Mouse (Mus musculus) liver, adult 2 months (tissue): ENCODE data around the gene Nid2. TPM values are rescaled to one million over a fixed set of nuclear protein-coding genes. Genes with fewer than 3 reads are reported as not detected.

ENCODE experiments used
- DNase-seq: peaks from one replicate; pipeline ENCODE4 v3.0.0-alpha.2; 2011; ENCODE audit warnings: low read depth, low spot score; ENCODE audit errors: extremely low read depth
- H3K27ac ChIP-seq: fragments of 200-500 bp; replicated peaks from 2 replicates; pipeline ENCODE4 v1.5.1; 2012; ENCODE audit warnings: low read depth, mild to moderate bottlenecking, control low read depth, inconsistent platforms, low read length; ENCODE audit not compliant: insufficient read depth
- H3K27me3 ChIP-seq: fragments of 200-500 bp; 2 replicates; pipeline ENCODE4 v1.6.1; 2012; ENCODE audit warnings: mild to moderate bottlenecking, moderate library complexity, low read length, inconsistent platforms; ENCODE audit not compliant: control insufficient read depth, insufficient read depth
- H3K36me3 ChIP-seq: fragments of 200-500 bp; 2 replicates; pipeline ENCODE4 v1.6.1; 2012; ENCODE audit warnings: low read length, inconsistent platforms; ENCODE audit not compliant: control insufficient read depth, insufficient read depth
- H3K4me1 ChIP-seq: fragments of 200-500 bp; 2 replicates; pipeline ENCODE4 v1.6.1; 2011; ENCODE audit warnings: low read length; ENCODE audit not compliant: control insufficient read depth, insufficient read depth
- H3K4me3 ChIP-seq: fragments of 200-500 bp; 2 replicates; pipeline ENCODE4 v1.5.1; 2011; ENCODE audit warnings: low read depth, mild to moderate bottlenecking, control low read depth, low read length, moderate library complexity; ENCODE audit not compliant: insufficient read depth
- H3K79me2 ChIP-seq: fragments of 200-500 bp; 2 replicates; pipeline ENCODE4 v1.6.1; 2012; ENCODE audit warnings: inconsistent platforms, mild to moderate bottlenecking, low read length, moderate library complexity; ENCODE audit not compliant: control insufficient read depth, insufficient read depth
- H3K9ac ChIP-seq: fragments of 200-500 bp; 2 replicates; pipeline ENCODE4 v1.6.1; 2012; ENCODE audit warnings: low read depth, mild to moderate bottlenecking, control low read depth, inconsistent platforms, low read length
- CTCF ChIP-seq: fragments of 200-500 bp; IDR thresholded peaks from 2 replicates; pipeline ENCODE4 v1.5.1; 2011; ENCODE audit warnings: low read depth, low read length, control low read depth
- POLR2A ChIP-seq: fragments of 200-500 bp; IDR thresholded peaks from 2 replicates; pipeline ENCODE4 v1.6.1; 2011; ENCODE audit warnings: low read length, control low read depth; ENCODE audit not compliant: insufficient read depth; ENCODE audit errors: extremely low read depth
- WGBS: fragments of 180-500 bp; shearing (Covaris S2); methylation state at CpG from one replicate; pipeline ENCODE4 v1.1.7; 2018; 5-methylcytosine and 5-hydroxymethylcytosine counted together
- polyA plus RNA-seq: library from polyadenylated mRNA; depleted of rRNA; stranded (reverse); fragments of >200 nt; gene quantifications from 2 replicates; pipeline ENCODE4 v1.2.3, GENCODE M21; 2012; rRNA removed
- total RNA-seq: library from RNA; depleted of rRNA; stranded (reverse); fragments of >200 nt; gene quantifications from 2 replicates; pipeline ENCODE4 v1.2.3, GENCODE M21; 2014; rRNA removed

Nid2 gene
- total and polyA plus RNA-seq, 2 experiments = 2.3 to 6.0 TPM

DNA sequence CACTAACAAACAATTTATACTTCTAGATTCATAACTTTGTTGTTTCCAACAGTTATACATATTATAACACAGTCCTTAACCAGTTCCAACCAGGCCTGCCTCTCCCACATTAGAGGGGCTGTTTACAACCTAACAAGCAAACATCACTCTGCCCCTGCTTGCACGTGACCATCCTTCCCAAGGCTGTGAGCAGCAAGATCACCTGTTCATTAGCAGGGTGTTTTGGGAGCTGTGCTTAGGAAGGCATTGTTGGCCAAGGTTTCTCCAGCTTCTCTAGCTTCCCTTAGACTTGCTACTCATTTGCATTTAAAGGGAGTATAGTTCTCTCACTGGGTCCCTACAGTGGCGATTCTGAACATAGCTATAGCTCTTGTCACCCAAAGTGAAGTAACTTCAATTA, 107.2 kb downstream of the Nid2 start:
- 87% methylated on average over 2 of the region's 2 CpGs for WGBS
- no peak for DNase-seq
- H3K4me3 ChIP-seq = no peak overlapping the region

DNA sequence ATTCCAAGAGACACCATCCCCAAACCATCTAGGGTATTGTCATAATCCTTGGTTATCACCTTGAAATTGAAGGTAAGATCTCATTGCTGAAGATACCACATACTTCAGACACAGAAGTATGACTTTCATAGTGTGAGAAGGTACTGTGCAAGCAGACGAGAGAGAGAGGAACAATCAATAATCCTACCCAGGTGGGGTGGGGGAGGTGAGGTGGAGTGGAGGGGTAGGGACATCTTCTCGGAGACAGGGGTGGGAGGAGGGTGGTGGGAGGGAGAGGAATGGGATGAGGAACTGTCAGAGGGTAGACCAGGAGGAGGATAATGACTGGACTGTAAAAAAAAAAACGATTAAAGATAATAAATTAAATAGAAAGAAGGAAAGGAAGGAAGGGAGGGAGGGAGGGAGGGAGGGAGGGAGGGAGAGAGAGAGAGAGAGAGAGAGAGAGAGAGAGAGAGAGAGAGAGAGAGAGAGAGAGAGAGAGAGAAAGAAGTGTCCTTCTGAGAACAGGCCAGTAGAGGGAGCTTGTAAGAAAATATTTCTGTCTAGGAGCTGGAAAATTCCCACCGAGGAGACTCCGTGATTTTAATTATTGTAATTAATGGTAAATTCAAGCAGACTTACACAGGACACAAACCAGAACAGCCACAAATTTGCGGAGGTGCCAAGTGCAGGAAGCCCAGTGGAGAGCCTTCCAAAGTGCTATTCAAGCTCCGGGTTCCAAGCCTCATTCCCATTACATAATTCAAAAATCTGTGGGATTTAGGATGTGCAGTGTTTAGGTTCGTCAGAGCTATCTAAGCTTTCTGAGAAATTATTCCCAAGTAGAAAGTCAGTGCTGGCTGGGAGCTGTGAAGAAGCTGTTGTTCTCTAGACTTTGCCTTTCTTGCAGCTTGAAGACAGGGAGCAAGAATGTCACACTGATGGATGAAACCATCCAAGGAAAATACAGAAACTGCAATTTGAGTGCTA, 108.0 kb downstream of the Nid2 start:
- Histone ChIP-seq H3K79me2 (no peaks in the 10 kb centered on the region), H3K4me3 (no peak overlapping the region), H3K36me3 (no peaks in the 10 kb centered on the region), H3K27me3 (no peaks in the 10 kb centered on the region), H3K9ac (no peak overlapping the region), H3K4me1 (no peaks in the 10 kb centered on the region), H3K27ac (no peak overlapping the region)
- 48% methylated on average over 8 of the region's 8 CpGs for WGBS
- TF ChIP-seq CTCF = no peak
- no peak for TF ChIP-seq POLR2A
- DNase-seq = no peak

More for the DNA sequence above, 107.2 kb downstream of the Nid2 start:
- H3K9ac ChIP-seq = no peak overlapping the region
- no peaks in the 10 kb centered on the region for H3K36me3 ChIP-seq
- no peaks in the 10 kb centered on the region for H3K4me1 ChIP-seq
- no peak overlapping the region for H3K27ac ChIP-seq
- H3K27me3 ChIP-seq = no peaks in the 10 kb centered on the region
- no peaks in the 10 kb centered on the region for H3K79me2 ChIP-seq
- TF ChIP-seq CTCF (no peak), POLR2A (no peak)

DNA sequence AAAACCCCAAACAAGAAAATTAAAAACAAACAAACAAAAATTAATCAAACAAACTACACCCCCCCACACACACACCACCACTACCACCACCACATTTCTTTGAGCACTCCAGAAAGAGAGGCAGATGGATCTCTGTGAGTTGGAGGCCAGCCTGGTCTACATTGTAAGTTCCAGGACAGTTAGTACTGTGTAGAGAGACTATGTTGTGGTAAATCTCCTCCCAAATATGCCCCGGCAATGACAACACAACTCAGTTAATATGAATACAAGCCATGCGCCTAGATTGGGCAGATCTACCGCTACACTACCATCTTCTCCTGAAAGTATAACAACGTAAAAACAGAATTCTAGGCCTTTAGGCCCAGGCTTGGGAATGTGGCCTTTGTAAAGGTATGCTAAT, 109.2 kb downstream of the Nid2 start:
- no peak overlapping the region for H3K27ac ChIP-seq
- H3K4me1 ChIP-seq = no peaks in the 10 kb centered on the region
- H3K27me3 ChIP-seq = no peaks in the 10 kb centered on the region
- no peak overlapping the region for H3K9ac ChIP-seq
- no peak overlapping the region for H3K4me3 ChIP-seq
- 100% methylated on average over 4 of the region's 4 CpGs for WGBS
- no peaks in the 10 kb centered on the region for H3K36me3 ChIP-seq
- no peak for TF ChIP-seq POLR2A
- TF ChIP-seq CTCF = no peak
- DNase-seq = no peak
- H3K79me2 ChIP-seq = no peaks in the 10 kb centered on the region

Other genes with a start within 250 kb of the Nid2 start
- gene Gm2244, start 201.3 kb upstream of the Nid2 start, total RNA-seq = not detected in 2 replicates
- gene Gm2244, start 201.3 kb upstream of the Nid2 start, polyA plus RNA-seq = not detected in 2 replicates
- 0.07 TPM in 1 of 2 replicates, not detected in the other for gene Gm2237, start 166.1 kb upstream of the Nid2 start, total RNA-seq
- not detected in 2 replicates for gene Gm2237, start 166.1 kb upstream of the Nid2 start, polyA plus RNA-seq
- gene Gm5458, start 148.7 kb upstream of the Nid2 start, total RNA-seq = not detected in 2 replicates
- gene Gm5458, start 148.7 kb upstream of the Nid2 start, polyA plus RNA-seq = not detected in 2 replicates
- gene Rtraf, start 72.6 kb downstream of the Nid2 start, total RNA-seq = 82.1 and 87.2 TPM in 2 replicates
- gene Rtraf, start 72.6 kb downstream of the Nid2 start, polyA plus RNA-seq = 15.9 and 21.8 TPM in 2 replicates
- gene Gng2, start 226.4 kb downstream of the Nid2 start, total RNA-seq = 1.1 and 1.8 TPM in 2 replicates
- 0.57 and 0.95 TPM in 2 replicates for gene Gng2, start 226.4 kb downstream of the Nid2 start, polyA plus RNA-seq